Mouse (Mus musculus): ENCODE results near the gene Camk2b. TPM values are rescaled to one million over a fixed set of nuclear protein-coding genes. Genes with fewer than 3 reads are reported as not detected.
A peak's percentile ranks its signal among the peaks of the same experiment; 100 is the strongest.

The Camk2b gene
- polyA plus RNA-seq, 1 experiment from 2014 or later: 0.59 TPM

- 42% methylated on average over 2 of the region's 2 CpGs for WGBS
- Histone ChIP-seq H3K4me3 (ENCODE audit: low read depth, low read length) (no peak overlapping the region), H3K36me3 (ENCODE audit: insufficient read depth) (no peaks in the 10 kb centered on the region), H3K27me3 (ENCODE audit: insufficient read depth, low read length) (no peaks in the 10 kb centered on the region), H3K4me1 (ENCODE audit: insufficient read depth) (peaks cover 15% of the 10 kb centered on the region), H3K27ac (ENCODE audit: low read depth) (no peak overlapping the region), H3K4me2 (no peak overlapping the region), H3K9me3 (ENCODE audit: low read depth, low read length) (no peaks in the 10 kb centered on the region), H3K9ac (no peak overlapping the region)
- ATAC-seq (ENCODE audit: insufficient read depth): no peak
- TF ChIP-seq CTCF (IDR thresholded peaks at IDR 0.05; ENCODE audit: low read depth): 0 out of 2 replicates have a peak, but pooled peaks have one; percentile 23
- DNase-seq: peak; percentile 13
Measured at GRCm38 (mm10) chr11:6003046-6003639, 63.0 kb downstream of the Camk2b start.

DNA sequence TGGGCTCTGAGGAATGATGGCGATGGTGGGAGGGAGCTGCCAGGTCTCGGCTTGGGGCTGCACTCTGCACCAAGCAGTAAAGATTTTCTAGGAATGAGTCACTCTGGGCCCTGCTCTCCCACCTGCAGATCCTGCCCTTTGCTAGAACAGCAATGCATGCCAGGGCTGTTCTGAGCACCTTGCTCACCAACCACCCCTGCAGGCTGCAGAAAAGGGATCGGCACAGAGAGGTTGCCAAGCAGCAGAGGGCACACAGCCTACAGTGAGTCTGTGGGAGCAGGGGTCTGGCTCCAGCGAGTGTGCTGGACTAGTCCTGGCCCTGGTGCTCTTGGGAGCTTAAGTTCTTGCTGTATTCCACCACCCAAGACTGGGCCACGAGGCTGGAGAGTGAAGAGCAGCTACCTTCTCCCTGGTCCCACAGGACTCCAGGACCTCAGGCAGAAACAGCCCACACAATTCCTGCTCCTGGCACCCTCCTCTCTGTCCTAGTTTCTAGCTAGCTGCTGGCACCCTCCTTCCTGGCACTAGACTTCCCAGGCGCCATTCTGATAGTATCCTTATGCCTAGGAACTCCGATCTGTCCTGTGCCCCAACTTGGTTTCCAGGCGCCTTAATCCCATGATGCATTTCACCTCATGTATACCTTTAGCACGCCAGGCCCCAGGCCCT lies 64.0 kb downstream of the Camk2b start:
- Histone ChIP-seq H3K4me2 (no peak overlapping the region), H3K27me3 (ENCODE audit: insufficient read depth, low read length) (no peaks in the 10 kb centered on the region), H3K27ac (ENCODE audit: low read depth) (no peak overlapping the region), H3K4me3 (ENCODE audit: low read depth, low read length) (no peak overlapping the region), H3K9me3 (ENCODE audit: low read depth, low read length) (no peaks in the 10 kb centered on the region), H3K36me3 (ENCODE audit: insufficient read depth) (no peaks in the 10 kb centered on the region), H3K9ac (no peak overlapping the region), H3K4me1 (ENCODE audit: insufficient read depth) (peaks cover 15% of the 10 kb centered on the region)
- WGBS: 75% methylated on average over 9 of the region's 9 CpGs
- no peak for ATAC-seq (ENCODE audit: insufficient read depth)
- DNase-seq: no peak
- no peak for TF ChIP-seq CTCF (IDR thresholded peaks at IDR 0.05; ENCODE audit: low read depth)

- Histone ChIP-seq H3K9me3 (ENCODE audit: low read depth, low read length) (no peaks in the 10 kb centered on the region), H3K36me3 (ENCODE audit: insufficient read depth) (no peaks in the 10 kb centered on the region), H3K27ac (ENCODE audit: low read depth) (peak overlapping the region; percentile 88), H3K4me1 (ENCODE audit: insufficient read depth) (peaks cover 15% of the 10 kb centered on the region), H3K9ac (no peak overlapping the region; the same call in 1 of the 2 replicates), H3K4me3 (ENCODE audit: low read depth, low read length) (no peak overlapping the region), H3K27me3 (ENCODE audit: insufficient read depth, low read length) (no peaks in the 10 kb centered on the region), H3K4me2 (peak overlapping the region; percentile 31; the same call in 1 of the 2 replicates)
- no peak for TF ChIP-seq CTCF (IDR thresholded peaks at IDR 0.05; ENCODE audit: low read depth)
- DNase-seq: no peak
- WGBS: 70% methylated on average over 14 of the region's 14 CpGs
- ATAC-seq (ENCODE audit: insufficient read depth): peak; percentile 19; the same call in 1 of the 2 replicates
Measured at GRCm38 (mm10) chr11:6000961-6001682, 65.0 kb downstream of the Camk2b start.

DNA sequence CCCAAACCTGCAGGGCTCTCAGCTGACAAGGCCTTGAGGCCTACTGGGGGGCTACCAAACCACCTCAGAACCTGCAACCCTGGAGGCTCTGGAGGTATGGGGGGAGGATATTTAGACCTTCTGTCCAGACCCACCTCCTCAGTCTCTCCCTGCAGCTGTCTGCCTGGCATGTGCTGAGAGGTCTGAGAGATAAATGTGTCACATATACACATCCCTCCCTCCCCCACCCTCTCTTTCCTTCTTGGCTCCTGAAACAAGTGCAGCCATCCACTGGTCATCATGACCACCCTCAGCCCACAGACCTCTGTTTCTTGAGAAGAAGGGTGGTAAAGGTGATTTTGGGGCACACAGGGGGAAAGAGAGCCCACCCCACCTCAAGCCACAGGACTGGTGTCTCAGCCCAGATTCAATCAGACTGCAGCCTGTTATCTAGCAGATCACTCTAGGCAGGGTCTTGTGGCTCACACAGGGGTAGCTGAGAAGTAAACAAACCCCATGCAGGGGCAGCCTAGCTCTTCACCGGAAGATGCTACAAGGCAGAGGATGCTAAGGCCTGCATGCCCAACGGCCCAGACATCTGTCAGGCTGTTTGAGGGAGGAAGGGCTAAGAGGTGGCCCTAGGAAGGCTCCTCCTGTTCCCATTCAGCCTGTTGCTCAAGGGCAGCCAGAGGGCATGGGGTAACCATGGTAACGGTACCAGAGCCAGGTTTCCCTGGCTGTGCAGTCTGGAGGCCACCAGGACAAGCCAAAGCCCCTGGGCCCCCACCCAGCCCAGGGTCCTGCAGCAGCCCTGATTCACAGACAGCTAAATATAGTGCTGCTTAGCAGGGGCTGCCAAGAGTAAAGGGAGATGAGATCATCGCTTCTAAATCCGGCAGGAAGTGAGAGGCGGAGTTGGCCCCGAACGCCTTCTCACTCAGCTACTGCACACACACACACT lies 66.1 kb downstream of the Camk2b start:
- Histone ChIP-seq H3K4me1 (ENCODE audit: insufficient read depth) (peaks cover 15% of the 10 kb centered on the region), H3K9me3 (ENCODE audit: low read depth, low read length) (no peaks in the 10 kb centered on the region), H3K4me3 (ENCODE audit: low read depth, low read length) (no peak overlapping the region), H3K4me2 (peak overlapping the region; percentile 37), H3K9ac (peak overlapping the region; percentile 26; the same call in 1 of the 2 replicates), H3K36me3 (ENCODE audit: insufficient read depth) (no peaks in the 10 kb centered on the region), H3K27ac (ENCODE audit: low read depth) (peak overlapping the region; percentile 88), H3K27me3 (ENCODE audit: insufficient read depth, low read length) (no peaks in the 10 kb centered on the region)
- no peak for TF ChIP-seq CTCF (IDR thresholded peaks at IDR 0.05; ENCODE audit: low read depth)
- DNase-seq (peak; percentile 92), ATAC-seq (ENCODE audit: insufficient read depth) (peak; percentile 94)
- 1% methylated on average over 8 of the region's 8 CpGs for WGBS

DNA sequence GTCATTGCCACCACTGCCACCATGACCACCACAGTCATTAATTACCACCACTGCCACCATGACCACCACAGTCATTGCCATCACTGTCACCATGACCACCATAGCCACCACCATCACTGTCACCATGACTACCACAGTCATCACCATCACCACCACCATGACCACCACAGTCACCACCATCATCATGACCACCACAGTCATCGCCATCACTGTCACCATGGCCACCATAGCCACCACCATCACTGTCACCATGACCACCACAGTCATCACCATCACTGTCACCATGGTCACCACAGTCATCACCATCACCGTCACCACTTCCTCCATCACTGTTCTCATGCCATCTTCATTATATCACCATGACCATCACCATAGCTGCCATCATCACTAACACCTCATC lies 67.7 kb downstream of the Camk2b start:
- Histone ChIP-seq H3K9me3 (ENCODE audit: low read depth, low read length) (no peaks in the 10 kb centered on the region), H3K9ac (no peak overlapping the region), H3K36me3 (ENCODE audit: insufficient read depth) (no peaks in the 10 kb centered on the region), H3K27ac (ENCODE audit: low read depth) (no peak overlapping the region), H3K4me3 (ENCODE audit: low read depth, low read length) (no peak overlapping the region), H3K27me3 (ENCODE audit: insufficient read depth, low read length) (no peaks in the 10 kb centered on the region), H3K4me2 (no peak overlapping the region), H3K4me1 (ENCODE audit: insufficient read depth) (peaks cover 15% of the 10 kb centered on the region)
- TF ChIP-seq CTCF (IDR thresholded peaks at IDR 0.05; ENCODE audit: low read depth): no peak
- ATAC-seq (ENCODE audit: insufficient read depth): no peak
- DNase-seq: no peak
- 98% methylated on average over 2 of the region's 2 CpGs for WGBS

DNA sequence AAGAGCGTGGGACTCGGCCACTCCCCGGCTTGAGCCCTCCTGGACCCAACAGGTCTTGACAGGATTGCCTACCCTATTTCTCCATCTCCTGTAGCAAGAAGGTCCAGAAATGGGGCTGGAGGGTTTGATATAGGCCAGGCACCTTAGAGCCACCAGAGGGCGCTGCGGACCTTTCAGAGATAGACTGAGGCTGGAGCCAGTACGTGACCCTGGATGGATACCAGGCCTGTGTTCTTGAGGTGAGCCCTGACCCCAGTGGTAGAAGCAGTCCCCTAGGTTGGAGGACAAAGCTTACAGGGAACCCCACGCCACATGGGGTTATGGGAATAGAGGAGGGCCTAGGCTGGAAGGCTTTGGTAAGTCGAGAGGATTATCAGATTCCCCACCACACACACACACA lies 70.2 kb downstream of the Camk2b start:
- H3K4me1 ChIP-seq (ENCODE audit: insufficient read depth): peaks cover 13% of the 10 kb centered on the region
- no peak overlapping the region for H3K27ac ChIP-seq (ENCODE audit: low read depth)
- peak; percentile 97 for TF ChIP-seq CTCF (IDR thresholded peaks at IDR 0.05; ENCODE audit: low read depth)
- WGBS: 22% methylated on average over 8 of the region's 8 CpGs
- no peaks in the 10 kb centered on the region for H3K9me3 ChIP-seq (ENCODE audit: low read depth, low read length)
- ATAC-seq (ENCODE audit: insufficient read depth) (no peak), DNase-seq (peak; percentile 94)
- H3K4me3 ChIP-seq (ENCODE audit: low read depth, low read length): no peak overlapping the region
- no peaks in the 10 kb centered on the region for H3K27me3 ChIP-seq (ENCODE audit: insufficient read depth, low read length)
- H3K4me2 ChIP-seq: no peak overlapping the region
- H3K36me3 ChIP-seq (ENCODE audit: insufficient read depth): no peaks in the 10 kb centered on the region
- H3K9ac ChIP-seq: no peak overlapping the region

All from lung, embryonic 14.5 days (tissue).